Mouse (Mus musculus) lung, adult 2 months (tissue): ENCODE results near the gene Ppm1f. TPM values are rescaled to one million over a fixed set of nuclear protein-coding genes. Genes with fewer than 3 reads are reported as not detected.
"Not testable (repeated sequence)": the region's sequence is repeated elsewhere in the genome, so short reads cannot be mapped to it uniquely, and the experiment has no call there.

Experiments used
- DNase-seq: peaks from one replicate; pipeline ENCODE4 v3.0.0; 2022
- H3K4me1 ChIP-seq: fragments of 200-500 bp; 2 replicates; pipeline ENCODE4 v1.6.1; 2011; ENCODE audit warnings: low read length; ENCODE audit not compliant: control insufficient read depth, insufficient read depth
- H3K4me3 ChIP-seq: fragments of 200-500 bp; replicated peaks from 2 replicates; pipeline ENCODE3; 2011; ENCODE audit warnings: low read depth, mild to moderate bottlenecking, control low read depth, low read length; ENCODE audit errors: extremely low read depth
- CTCF ChIP-seq: fragments of 200-500 bp; IDR thresholded peaks from 2 replicates; pipeline ENCODE4 v1.5.1; 2011; ENCODE audit warnings: mild to moderate bottlenecking, low read length, control low read depth; ENCODE audit not compliant: insufficient read depth
- POLR2A ChIP-seq: fragments of 200-500 bp; IDR thresholded peaks from 2 replicates; pipeline ENCODE4 v1.6.1; 2011; ENCODE audit warnings: low read depth, mild to moderate bottlenecking, control low read depth, low read length, borderline replicate concordance; ENCODE audit errors: extremely low read depth
- WGBS: fragments of 180-500 bp; shearing (Covaris S2); methylation state at CpG from one replicate; pipeline ENCODE4 v1.1.7; 2018; 5-methylcytosine and 5-hydroxymethylcytosine counted together
- polyA plus RNA-seq: library from polyadenylated mRNA; depleted of rRNA; stranded (reverse); fragments of >200 nt; gene quantifications from 2 replicates; pipeline ENCODE4 v1.2.3, GENCODE M21; 2012; rRNA removed

The Ppm1f gene
- 40.4 and 46.2 TPM in 2 replicates for polyA plus RNA-seq

GRCm38 (mm10) chr16:16896382-16897055, at the start of gene Ppm1f:
Gene Ppm1f (plus strand): TSS chr16:16896469.
- Histone ChIP-seq H3K4me1 (peaks cover 17% of the 10 kb centered on the region), H3K4me3 (peak within 1 kb of the TSS; percentile 86)
- WGBS = under 1% methylated on average over 29 of the region's 29 CpGs
- peak; percentile 97 for DNase-seq
- TF ChIP-seq POLR2A = peak; percentile 82; the same call in 1 of the 2 replicates
- peak; percentile 75 for TF ChIP-seq CTCF

GRCm38 (mm10) chr16:16849196-16849595, 47.1 kb upstream of the Ppm1f start:
- TF ChIP-seq CTCF (no peak), POLR2A (no peak)
- no peak for DNase-seq
- Histone ChIP-seq H3K4me3 (no peak overlapping the region), H3K4me1 (no peaks in the 10 kb centered on the region)

- no peak for DNase-seq
- 86% methylated on average over 3 of the region's 3 CpGs for WGBS
- TF ChIP-seq POLR2A = no peak
- TF ChIP-seq CTCF = no peak
These were observed 43.9 kb upstream of the Ppm1f start for GRCm38 (mm10) chr16:16852411-16852810.

GRCm38 (mm10) chr16:16854836-16855235, 41.4 kb upstream of the Ppm1f start:
- DNase-seq = peak; percentile 70
- no peak overlapping the region for H3K4me3 ChIP-seq
- 13% methylated on average over 6 of the region's 6 CpGs for WGBS

More at GRCm38 (mm10) chr16:16852411-16852810, 43.9 kb upstream of the Ppm1f start:
- Histone ChIP-seq H3K4me3 (no peak overlapping the region), H3K4me1 (no peaks in the 10 kb centered on the region)

GRCm38 (mm10) chr16:16855541-16855940, 40.7 kb upstream of the Ppm1f start:
- no peak overlapping the region for H3K4me3 ChIP-seq
- TF ChIP-seq POLR2A (no peak), CTCF (no peak)
- H3K4me1 ChIP-seq = no peaks in the 10 kb centered on the region
- DNase-seq = no peak
- WGBS = 96% methylated on average over 1 of the region's 1 CpGs

More at GRCm38 (mm10) chr16:16854836-16855235, 41.4 kb upstream of the Ppm1f start:
- TF ChIP-seq CTCF = peak; percentile 36; the same call in 1 of the 2 replicates
- TF ChIP-seq POLR2A = no peak
- H3K4me1 ChIP-seq = no peaks in the 10 kb centered on the region

- DNase-seq, H3K4me1 ChIP-seq, H3K4me3 ChIP-seq: not testable (repeated sequence)
- 77% methylated on average over 9 of the region's 9 CpGs for WGBS
These were observed 40.2 kb upstream of the Ppm1f start for GRCm38 (mm10) chr16:16856054-16856453.

- no peak for DNase-seq
- 77% methylated on average over 13 of the region's 13 CpGs for WGBS
- H3K4me3 ChIP-seq = no peak overlapping the region
- TF ChIP-seq CTCF (no peak), POLR2A (no peak)
- H3K4me1 ChIP-seq = no peaks in the 10 kb centered on the region
These were observed 39.4 kb upstream of the Ppm1f start for GRCm38 (mm10) chr16:16856731-16857476.

- WGBS = 64% methylated on average over 3 of the region's 3 CpGs
- no peak for TF ChIP-seq CTCF
- TF ChIP-seq POLR2A = no peak
- no peaks in the 10 kb centered on the region for H3K4me1 ChIP-seq
- no peak for DNase-seq
- H3K4me3 ChIP-seq = no peak overlapping the region
These were observed 34.0 kb upstream of the Ppm1f start for GRCm38 (mm10) chr16:16862288-16862687.

- no peak within 1 kb of the TSS for H3K4me3 ChIP-seq
- TF ChIP-seq POLR2A (no peak), CTCF (no peak)
- H3K4me1 ChIP-seq = no peaks in the 10 kb centered on the region
- WGBS = 68% methylated on average over 2 of the region's 2 CpGs
- no peak for DNase-seq
These were observed 32.3 kb upstream of the Ppm1f start, which contains the start of gene Igll1 for GRCm38 (mm10) chr16:16863978-16864377. Gene Igll1 (minus strand): TSS chr16:16863985.

GRCm38 (mm10) chr16:16865217-16865616, 31.1 kb upstream of the Ppm1f start:
- no peak for DNase-seq
- no peaks in the 10 kb centered on the region for H3K4me1 ChIP-seq
- no peak for TF ChIP-seq POLR2A
- TF ChIP-seq CTCF = no peak

More at GRCm38 (mm10) chr16:16865217-16865616, 31.1 kb upstream of the Ppm1f start:
- no peak overlapping the region for H3K4me3 ChIP-seq
